Mouse (Mus musculus): Measurements from ENCODE around the gene L2hgdh.

DNA sequence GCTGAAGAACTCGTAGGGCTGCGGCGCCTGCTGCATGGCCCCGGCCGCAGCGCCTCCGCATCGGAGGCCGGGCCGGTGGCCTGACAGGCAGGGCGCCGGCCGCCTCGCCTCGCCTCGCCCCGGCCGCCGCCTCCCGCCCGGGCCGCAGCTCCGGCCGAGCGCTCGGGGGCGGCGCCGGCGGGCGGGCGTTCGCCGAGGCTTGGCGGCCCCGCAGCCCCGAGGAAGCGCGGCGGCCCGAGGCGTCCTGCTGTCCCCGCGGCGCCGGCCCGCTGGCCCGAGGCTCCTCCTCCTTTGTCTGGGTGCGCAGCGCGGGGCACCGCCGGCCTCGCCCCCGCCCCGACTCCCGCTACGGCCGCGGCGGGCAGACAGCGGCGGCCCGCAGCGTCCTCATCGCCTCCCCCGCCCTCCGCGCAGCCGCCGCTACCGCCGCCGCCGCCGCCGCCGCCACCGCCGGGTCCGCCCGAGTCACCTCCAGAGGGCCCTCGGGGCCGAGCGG lies 43.1 kb downstream of the L2hgdh start, which contains the start of gene Sos2:
- TF ChIP-seq CTCF (conservative IDR thresholded peaks at IDR 0.05; ENCODE audit: low read length): no peak
- no peak for TF ChIP-seq NANOG (IDR thresholded peaks at IDR 0.05; ENCODE audit: borderline replicate concordance, low read length)
